Mouse (Mus musculus): Measurements from ENCODE around the gene Gm609. TPM values are rescaled to one million over a fixed set of nuclear protein-coding genes. Genes with fewer than 3 reads are reported as not detected.
A peak's percentile ranks its signal among the peaks of the same experiment; 100 is the strongest.
"Not testable (repeated sequence)": the region's sequence is repeated elsewhere in the genome, so short reads cannot be mapped to it uniquely, and the experiment has no call there.

Gene Gm609
- polyA plus RNA-seq, 1 experiment from 2014 or later, result not detected

- no peak for DNase-seq (ENCODE audit: low spot score, missing footprints)
Observed at GRCm38 (mm10) chr16:45437230-45437739, 55.5 kb downstream of the Gm609 start.

GRCm38 (mm10) chr16:45435591-45435990 lies 57.2 kb downstream of the Gm609 start:
- H3K9me3 ChIP-seq (ENCODE audit: control insufficient read depth, low read length), result no peaks in the 10 kb centered on the region
- H3K9ac ChIP-seq (ENCODE audit: low read length), result no peak overlapping the region
- no peaks in the 10 kb centered on the region for H3K36me3 ChIP-seq (ENCODE audit: control insufficient read depth, insufficient read depth, low read length)
- no peak overlapping the region for H3K27ac ChIP-seq (ENCODE audit: low read depth, low read length)
- no peaks in the 10 kb centered on the region for H3K4me1 ChIP-seq (ENCODE audit: control insufficient read depth, insufficient read depth, low read length)
- no peak overlapping the region for H3K4me3 ChIP-seq (ENCODE audit: low read depth, low read length)
- no peak overlapping the region for H3K4me2 ChIP-seq
- DNase-seq (ENCODE audit: low spot score, missing footprints) (no peak), ATAC-seq (ENCODE audit: low FRiP score) (no peak)
- no peaks in the 10 kb centered on the region for H3K27me3 ChIP-seq (ENCODE audit: control insufficient read depth, insufficient read depth, low read length)

More at GRCm38 (mm10) chr16:45437230-45437739, 55.5 kb downstream of the Gm609 start:
- no peaks in the 10 kb centered on the region for H3K9me3 ChIP-seq (ENCODE audit: control insufficient read depth, low read length)
- WGBS, result 85% methylated on average over 1 of the region's 1 CpGs
- H3K9ac ChIP-seq (ENCODE audit: low read length), result no peak overlapping the region
- no peaks in the 10 kb centered on the region for H3K27me3 ChIP-seq (ENCODE audit: control insufficient read depth, insufficient read depth, low read length)
- H3K4me3 ChIP-seq (ENCODE audit: low read depth, low read length), result no peak overlapping the region
- H3K27ac ChIP-seq (ENCODE audit: low read depth, low read length), result no peak overlapping the region
- no peaks in the 10 kb centered on the region for H3K36me3 ChIP-seq (ENCODE audit: control insufficient read depth, insufficient read depth, low read length)
- H3K4me1 ChIP-seq (ENCODE audit: control insufficient read depth, insufficient read depth, low read length), result no peaks in the 10 kb centered on the region
- no peak overlapping the region for H3K4me2 ChIP-seq
- peak; percentile 33; the same call in 1 of the 2 replicates for ATAC-seq (ENCODE audit: low FRiP score)

GRCm38 (mm10) chr16:45427651-45428050 lies 65.1 kb downstream of the Gm609 start:
- no peaks in the 10 kb centered on the region for H3K36me3 ChIP-seq (ENCODE audit: control insufficient read depth, insufficient read depth, low read length)
- no peak overlapping the region for H3K4me2 ChIP-seq
- H3K27ac ChIP-seq (ENCODE audit: low read depth, low read length), result no peak overlapping the region
- no peaks in the 10 kb centered on the region for H3K9me3 ChIP-seq (ENCODE audit: control insufficient read depth, low read length)
- no peak for ATAC-seq (ENCODE audit: low FRiP score)
- no peak overlapping the region for H3K9ac ChIP-seq (ENCODE audit: low read length)
- 93% methylated on average over 9 of the region's 9 CpGs for WGBS
- H3K4me3 ChIP-seq (ENCODE audit: low read depth, low read length), result no peak overlapping the region
- H3K4me1 ChIP-seq (ENCODE audit: control insufficient read depth, insufficient read depth, low read length), result no peaks in the 10 kb centered on the region
- no peaks in the 10 kb centered on the region for H3K27me3 ChIP-seq (ENCODE audit: control insufficient read depth, insufficient read depth, low read length)
- no peak for DNase-seq (ENCODE audit: low spot score, missing footprints)

GRCm38 (mm10) chr16:45413497-45413896 lies 79.3 kb downstream of the Gm609 start:
- Histone ChIP-seq H3K9me3 (ENCODE audit: control insufficient read depth, low read length) (no peaks in the 10 kb centered on the region), H3K36me3 (ENCODE audit: control insufficient read depth, insufficient read depth, low read length) (no peaks in the 10 kb centered on the region), H3K4me3 (ENCODE audit: low read depth, low read length) (no peak overlapping the region), H3K4me2 (no peak overlapping the region), H3K27me3 (ENCODE audit: control insufficient read depth, insufficient read depth, low read length) (no peaks in the 10 kb centered on the region), H3K9ac (ENCODE audit: low read length) (no peak overlapping the region), H3K27ac (ENCODE audit: low read depth, low read length) (no peak overlapping the region), H3K4me1 (ENCODE audit: control insufficient read depth, insufficient read depth, low read length) (no peaks in the 10 kb centered on the region)
- no peak for DNase-seq (ENCODE audit: low spot score, missing footprints)
- ATAC-seq (ENCODE audit: low FRiP score), result no peak

GRCm38 (mm10) chr16:45409064-45409446 lies 83.7 kb downstream of the Gm609 start:
- H3K4me2 ChIP-seq, result peak overlapping the region; percentile 66
- DNase-seq (ENCODE audit: low spot score, missing footprints); H3K27ac ChIP-seq (ENCODE audit: low read depth, low read length); H3K9ac ChIP-seq (ENCODE audit: low read length); H3K36me3 ChIP-seq (ENCODE audit: control insufficient read depth, insufficient read depth, low read length); H3K9me3 ChIP-seq (ENCODE audit: control insufficient read depth, low read length); H3K4me1 ChIP-seq (ENCODE audit: control insufficient read depth, insufficient read depth, low read length); H3K27me3 ChIP-seq (ENCODE audit: control insufficient read depth, insufficient read depth, low read length): not testable (repeated sequence)
- H3K4me3 ChIP-seq (ENCODE audit: low read depth, low read length), result peak overlapping the region; percentile 61
- peak; percentile 36 for ATAC-seq (ENCODE audit: low FRiP score)
- 42% methylated on average over 7 of the region's 7 CpGs for WGBS

GRCm38 (mm10) chr16:45408425-45409063 lies 84.2 kb downstream of the Gm609 start, which contains the start of gene Cd200:
Gene Cd200, minus strand, starts transcription at chr16:45409053.
- H3K4me1 ChIP-seq (ENCODE audit: control insufficient read depth, insufficient read depth, low read length), result no peaks in the 10 kb centered on the region; the same call in 1 of the 2 replicates
- H3K36me3 ChIP-seq (ENCODE audit: control insufficient read depth, insufficient read depth, low read length), result no peaks in the 10 kb centered on the region
- DNase-seq (ENCODE audit: low spot score, missing footprints) (peak; percentile 96), ATAC-seq (ENCODE audit: low FRiP score) (peak; percentile 95)
- H3K9ac ChIP-seq (ENCODE audit: low read length), result peak within 1 kb of the TSS; percentile 75
- H3K4me2 ChIP-seq, result peak within 1 kb of the TSS; percentile 66
- H3K27ac ChIP-seq (ENCODE audit: low read depth, low read length), result peak within 1 kb of the TSS; percentile 62
- no peaks in the 10 kb centered on the region for H3K27me3 ChIP-seq (ENCODE audit: control insufficient read depth, insufficient read depth, low read length)
- peak within 1 kb of the TSS; percentile 61 for H3K4me3 ChIP-seq (ENCODE audit: low read depth, low read length)
- under 1% methylated on average over 28 of the region's 28 CpGs for WGBS
- no peaks in the 10 kb centered on the region for H3K9me3 ChIP-seq (ENCODE audit: control insufficient read depth, low read length)

- Histone ChIP-seq H3K9me3 (ENCODE audit: control insufficient read depth, low read length) (no peaks in the 10 kb centered on the region), H3K27ac (ENCODE audit: low read depth, low read length) (peak overlapping the region; percentile 62), H3K4me1 (ENCODE audit: control insufficient read depth, insufficient read depth, low read length) (no peaks in the 10 kb centered on the region; the same call in 1 of the 2 replicates), H3K4me2 (peak overlapping the region; percentile 66), H3K36me3 (ENCODE audit: control insufficient read depth, insufficient read depth, low read length) (no peaks in the 10 kb centered on the region), H3K9ac (ENCODE audit: low read length) (peak overlapping the region; percentile 75), H3K4me3 (ENCODE audit: low read depth, low read length) (peak overlapping the region; percentile 61), H3K27me3 (ENCODE audit: control insufficient read depth, insufficient read depth, low read length) (no peaks in the 10 kb centered on the region)
- DNase-seq (ENCODE audit: low spot score, missing footprints) (no peak), ATAC-seq (ENCODE audit: low FRiP score) (no peak)
- 35% methylated on average over 9 of the region's 9 CpGs for WGBS
Observed at GRCm38 (mm10) chr16:45407645-45408400, 84.9 kb downstream of the Gm609 start.

- Histone ChIP-seq H3K27ac (ENCODE audit: low read depth, low read length) (no peak overlapping the region), H3K36me3 (ENCODE audit: control insufficient read depth, insufficient read depth, low read length) (no peaks in the 10 kb centered on the region), H3K27me3 (ENCODE audit: control insufficient read depth, insufficient read depth, low read length) (no peaks in the 10 kb centered on the region), H3K4me1 (ENCODE audit: control insufficient read depth, insufficient read depth, low read length) (no peaks in the 10 kb centered on the region; the same call in 1 of the 2 replicates), H3K9ac (ENCODE audit: low read length) (no peak overlapping the region), H3K4me3 (ENCODE audit: low read depth, low read length) (no peak overlapping the region), H3K9me3 (ENCODE audit: control insufficient read depth, low read length) (no peaks in the 10 kb centered on the region), H3K4me2 (peak overlapping the region; percentile 25; the same call in 1 of the 2 replicates)
- ATAC-seq (ENCODE audit: low FRiP score) (no peak), DNase-seq (ENCODE audit: low spot score, missing footprints) (no peak)
- WGBS, result 82% methylated on average over 5 of the region's 5 CpGs
Observed at GRCm38 (mm10) chr16:45407091-45407490, 85.7 kb downstream of the Gm609 start.

- no peaks in the 10 kb centered on the region for H3K27me3 ChIP-seq (ENCODE audit: control insufficient read depth, insufficient read depth, low read length)
Observed at GRCm38 (mm10) chr16:45402951-45403350, 89.8 kb downstream of the Gm609 start.

More at GRCm38 (mm10) chr16:45402951-45403350, 89.8 kb downstream of the Gm609 start:
- H3K9ac ChIP-seq (ENCODE audit: low read length), result no peak overlapping the region
- H3K36me3 ChIP-seq (ENCODE audit: control insufficient read depth, insufficient read depth, low read length), result no peaks in the 10 kb centered on the region
- H3K9me3 ChIP-seq (ENCODE audit: control insufficient read depth, low read length), result no peaks in the 10 kb centered on the region
- DNase-seq (ENCODE audit: low spot score, missing footprints) (no peak), ATAC-seq (ENCODE audit: low FRiP score) (no peak)
- H3K27ac ChIP-seq (ENCODE audit: low read depth, low read length), result no peak overlapping the region
- no peak overlapping the region for H3K4me3 ChIP-seq (ENCODE audit: low read depth, low read length)
- WGBS, result 86% methylated on average over 2 of the region's 2 CpGs
- H3K4me2 ChIP-seq, result no peak overlapping the region
- no peaks in the 10 kb centered on the region; the same call in 1 of the 2 replicates for H3K4me1 ChIP-seq (ENCODE audit: control insufficient read depth, insufficient read depth, low read length)

Measured in midbrain, embryonic 11.5 days (tissue).